Mouse (Mus musculus) lung, embryonic 16.5 days (tissue): ENCODE measurements at regions not wholly inside any gene's neighbourhood (a gene's known extent, or its start where the extent isn't known, plus 50 kb on each side); places are given as distances from the start of the nearest gene placed in this dataset.

Experiments used
- ATAC-seq: fragments of 200-750 bp; cut with Nextera tagmentation; 2 replicates; pipeline ENCODE4 v1.8.0; 2017; ENCODE audit warnings: low read depth, mild to moderate bottlenecking, moderate library complexity
- H3K27ac ChIP-seq: fragments of 300-500 bp; sonication (generic); 2 replicates; pipeline ENCODE4 v1.5.1; 2014; ENCODE audit warnings: mild to moderate bottlenecking, control low read depth, low read length
- H3K27me3 ChIP-seq: fragments of 300-500 bp; sonication (generic); 2 replicates; pipeline ENCODE4 v1.6.1; 2014; ENCODE audit warnings: low read depth, low read length, mixed read lengths; ENCODE audit not compliant: control insufficient read depth, insufficient read depth
- H3K36me3 ChIP-seq: fragments of 300-500 bp; sonication (generic); 2 replicates; pipeline ENCODE4 v1.6.1; 2014; ENCODE audit warnings: low read length; ENCODE audit not compliant: control insufficient read depth, insufficient read depth
- H3K4me1 ChIP-seq: fragments of 300-500 bp; sonication (generic); replicated peaks from 2 replicates; pipeline ENCODE4 v1.6.1; 2014; ENCODE audit warnings: low read length, mixed read lengths; ENCODE audit not compliant: control insufficient read depth, insufficient read depth
- H3K4me2 ChIP-seq: fragments of 300-500 bp; sonication (generic); 2 replicates; pipeline ENCODE4 v1.6.1; 2014; ENCODE audit warnings: low read depth, low read length, control low read depth
- H3K4me3 ChIP-seq: fragments of 300-500 bp; sonication (generic); 2 replicates; pipeline ENCODE4 v1.5.1; 2014; ENCODE audit warnings: mild to moderate bottlenecking, low read length, control low read depth
- H3K9ac ChIP-seq: fragments of 300-500 bp; sonication (generic); 2 replicates; pipeline ENCODE4 v1.6.1; 2014; ENCODE audit warnings: low read length, control low read depth
- H3K9me3 ChIP-seq: fragments of 300-500 bp; sonication (generic); 2 replicates; pipeline ENCODE4 v1.6.1; 2016; ENCODE audit warnings: low read length; ENCODE audit not compliant: control insufficient read depth
- WGBS: fragments of 180-500 bp; shearing (Covaris S2); extraction: QIAGEN DNeasy Blood & Tissue Kit; methylation state at CpG from one replicate; pipeline ENCODE4 v1.1.7; 2014; 5-methylcytosine and 5-hydroxymethylcytosine counted together

- no peak overlapping the region for H3K27ac ChIP-seq
- H3K4me2 ChIP-seq, result no peak overlapping the region
- no peak overlapping the region for H3K9ac ChIP-seq
- H3K36me3 ChIP-seq, result no peaks in the 10 kb centered on the region
- ATAC-seq, result no peak
- 45% methylated on average over 7 of the region's 7 CpGs for WGBS
- H3K4me3 ChIP-seq, result no peak overlapping the region
- H3K9me3 ChIP-seq, result no peaks in the 10 kb centered on the region
- H3K27me3 ChIP-seq, result no peaks in the 10 kb centered on the region
- peaks cover 10% of the 10 kb centered on the region for H3K4me1 ChIP-seq
Measured at GRCm38 (mm10) chr2:61245526-61245925, 282.5 kb upstream of the Rbms1 start.

DNA sequence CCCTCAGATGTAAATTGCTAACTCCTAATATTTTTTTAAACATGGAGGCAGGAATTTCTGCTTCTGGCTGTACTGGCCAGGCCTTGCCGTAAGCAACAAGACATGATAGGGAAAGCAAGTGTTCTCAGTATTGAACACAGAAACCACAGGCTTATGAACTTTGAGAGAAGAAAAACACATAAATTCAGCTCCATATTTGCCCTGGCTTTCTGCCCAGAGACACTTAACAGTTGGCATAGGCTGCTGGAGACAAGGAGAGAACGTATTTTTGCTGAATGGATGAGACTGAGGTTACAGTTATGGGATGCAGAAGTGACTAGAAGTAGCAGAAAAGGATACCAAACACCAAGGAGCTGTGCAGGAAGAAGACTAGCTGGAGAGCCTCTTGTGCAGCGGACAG, 258.7 kb upstream of the Rbms1 start:
- no peak for ATAC-seq
- H3K9ac ChIP-seq, result no peak overlapping the region
- H3K27me3 ChIP-seq, result no peaks in the 10 kb centered on the region
- no peaks in the 10 kb centered on the region for H3K9me3 ChIP-seq
- peaks cover 4% of the 10 kb centered on the region; the same call in 1 of the 2 replicates for H3K4me1 ChIP-seq
- no peak overlapping the region for H3K4me3 ChIP-seq
- no peak overlapping the region for H3K4me2 ChIP-seq
- 43% methylated on average over 3 of the region's 3 CpGs for WGBS
- no peaks in the 10 kb centered on the region for H3K36me3 ChIP-seq
- no peak overlapping the region for H3K27ac ChIP-seq

GRCm38 (mm10) chr2:61221157-61221556, 258.2 kb upstream of the Rbms1 start:
- H3K4me1 ChIP-seq, result peaks cover 4% of the 10 kb centered on the region; the same call in 1 of the 2 replicates
- H3K9ac ChIP-seq, result no peak overlapping the region
- H3K4me2 ChIP-seq, result no peak overlapping the region
- no peaks in the 10 kb centered on the region for H3K9me3 ChIP-seq
- no peak for ATAC-seq
- no peak overlapping the region; the same call in 1 of the 2 replicates for H3K27ac ChIP-seq
- H3K36me3 ChIP-seq, result no peaks in the 10 kb centered on the region
- H3K4me3 ChIP-seq, result no peak overlapping the region
- H3K27me3 ChIP-seq, result no peaks in the 10 kb centered on the region
- WGBS, result 80% methylated on average over 2 of the region's 2 CpGs

- H3K36me3 ChIP-seq, result no peaks in the 10 kb centered on the region
- no peaks in the 10 kb centered on the region for H3K9me3 ChIP-seq
- no peaks in the 10 kb centered on the region for H3K27me3 ChIP-seq
- H3K9ac ChIP-seq, result no peak overlapping the region
- no peak overlapping the region for H3K4me2 ChIP-seq
- no peaks in the 10 kb centered on the region for H3K4me1 ChIP-seq
- H3K4me3 ChIP-seq, result no peak overlapping the region
- WGBS, result 97% methylated on average over 1 of the region's 1 CpGs
- no peak for ATAC-seq
- H3K27ac ChIP-seq, result no peak overlapping the region
Measured at GRCm38 (mm10) chr2:61213951-61214350, 251.0 kb upstream of the Rbms1 start.

- no peaks in the 10 kb centered on the region for H3K27me3 ChIP-seq
- H3K4me2 ChIP-seq, result no peak overlapping the region
- H3K36me3 ChIP-seq, result no peaks in the 10 kb centered on the region
- no peak overlapping the region for H3K9ac ChIP-seq
- H3K4me1 ChIP-seq, result peaks cover 4% of the 10 kb centered on the region; the same call in 1 of the 2 replicates
- H3K9me3 ChIP-seq, result no peaks in the 10 kb centered on the region
- H3K27ac ChIP-seq, result peak overlapping the region; percentile 44
- ATAC-seq, result peak; percentile 54; the same call in 1 of the 2 replicates
- no peak overlapping the region for H3K4me3 ChIP-seq
Measured at GRCm38 (mm10) chr2:61201387-61201786, 238.4 kb upstream of the Rbms1 start.

- Histone ChIP-seq H3K9ac (no peak overlapping the region), H3K4me1 (no peaks in the 10 kb centered on the region), H3K9me3 (no peaks in the 10 kb centered on the region), H3K4me3 (no peak overlapping the region), H3K27me3 (no peaks in the 10 kb centered on the region), H3K27ac (no peak overlapping the region), H3K36me3 (no peaks in the 10 kb centered on the region), H3K4me2 (no peak overlapping the region)
- ATAC-seq, result no peak
- 19% methylated on average over 2 of the region's 2 CpGs for WGBS
Measured at GRCm38 (mm10) chr2:61193976-61194375, 231.0 kb upstream of the Rbms1 start.

- no peak overlapping the region for H3K4me2 ChIP-seq
- H3K9me3 ChIP-seq, result no peaks in the 10 kb centered on the region
- no peak overlapping the region for H3K4me3 ChIP-seq
- H3K4me1 ChIP-seq, result peaks cover 7% of the 10 kb centered on the region
- WGBS, result 37% methylated on average over 8 of the region's 8 CpGs
- H3K36me3 ChIP-seq, result no peaks in the 10 kb centered on the region
- peak; percentile 95 for ATAC-seq
- H3K27ac ChIP-seq, result peak overlapping the region; percentile 6; the same call in 1 of the 2 replicates
- no peaks in the 10 kb centered on the region for H3K27me3 ChIP-seq
- H3K9ac ChIP-seq, result no peak overlapping the region
Measured at GRCm38 (mm10) chr2:61182424-61182979, 219.5 kb upstream of the Rbms1 start.

DNA sequence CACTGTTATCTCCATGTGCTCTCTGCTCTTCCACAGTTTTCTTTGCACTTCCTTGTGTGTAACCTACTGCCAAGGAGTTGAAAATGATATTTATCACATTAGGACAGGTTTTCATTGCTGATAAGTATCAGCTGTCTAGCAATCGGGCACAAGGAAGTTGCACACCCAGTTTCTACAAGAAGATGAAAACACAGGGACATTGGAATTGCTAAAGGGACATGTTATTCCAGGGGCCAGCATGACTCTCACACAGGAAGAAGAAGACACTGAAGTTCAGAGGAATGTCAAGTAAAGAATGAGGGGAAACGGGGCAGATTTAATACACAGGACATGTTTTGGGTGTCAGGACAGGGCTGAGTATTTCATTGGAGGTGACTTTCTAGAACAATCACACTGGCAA, 214.8 kb upstream of the Rbms1 start:
- peaks cover 12% of the 10 kb centered on the region for H3K4me1 ChIP-seq
- H3K9me3 ChIP-seq, result no peaks in the 10 kb centered on the region
- no peaks in the 10 kb centered on the region for H3K27me3 ChIP-seq
- H3K9ac ChIP-seq, result no peak overlapping the region
- H3K27ac ChIP-seq, result no peak overlapping the region
- no peak overlapping the region for H3K4me2 ChIP-seq
- 48% methylated on average over 2 of the region's 2 CpGs for WGBS
- no peak for ATAC-seq
- no peak overlapping the region for H3K4me3 ChIP-seq
- H3K36me3 ChIP-seq, result no peaks in the 10 kb centered on the region

- peaks cover 9% of the 10 kb centered on the region for H3K4me1 ChIP-seq
- no peak overlapping the region; the same call in 1 of the 2 replicates for H3K4me2 ChIP-seq
- H3K4me3 ChIP-seq, result no peak overlapping the region
- no peak; the same call in 1 of the 2 replicates for ATAC-seq
- H3K36me3 ChIP-seq, result no peaks in the 10 kb centered on the region
- H3K9ac ChIP-seq, result no peak overlapping the region
- 24% methylated on average over 2 of the region's 2 CpGs for WGBS
- H3K27ac ChIP-seq, result peak overlapping the region; percentile 31
- H3K27me3 ChIP-seq, result no peaks in the 10 kb centered on the region
- no peaks in the 10 kb centered on the region for H3K9me3 ChIP-seq
Measured at GRCm38 (mm10) chr2:61176807-61177206, 213.8 kb upstream of the Rbms1 start.

DNA sequence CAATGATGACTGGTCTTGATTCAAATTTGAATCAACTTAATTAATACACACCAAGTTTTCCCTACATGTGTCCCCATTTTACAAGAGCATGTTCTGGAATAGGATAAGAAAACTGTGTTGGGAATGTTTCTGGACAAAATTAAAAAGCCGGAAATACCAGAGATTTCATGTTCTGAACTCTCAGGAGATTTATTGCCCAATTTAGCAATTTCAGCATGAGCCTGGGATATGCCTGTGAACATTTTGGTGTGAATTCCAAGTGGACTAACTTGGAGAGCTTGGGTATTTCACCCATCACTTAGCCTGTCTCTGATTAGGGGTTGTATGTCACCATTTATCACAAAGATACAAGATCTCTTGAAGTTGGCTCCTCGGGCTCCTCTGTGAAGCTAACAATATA, 210.6 kb upstream of the Rbms1 start:
- ATAC-seq, result peak; percentile 31; the same call in 1 of the 2 replicates
- 39% methylated on average over 2 of the region's 2 CpGs for WGBS

More for the DNA sequence above, 210.6 kb upstream of the Rbms1 start:
- no peaks in the 10 kb centered on the region for H3K27me3 ChIP-seq
- H3K36me3 ChIP-seq, result no peaks in the 10 kb centered on the region
- no peak overlapping the region for H3K4me2 ChIP-seq
- H3K9me3 ChIP-seq, result no peaks in the 10 kb centered on the region
- H3K4me3 ChIP-seq, result no peak overlapping the region
- peaks cover 5% of the 10 kb centered on the region for H3K4me1 ChIP-seq
- H3K27ac ChIP-seq, result no peak overlapping the region
- no peak overlapping the region for H3K9ac ChIP-seq
